31 mouse cellular contexts compared by ENCODE assay signal in the genomic region with DNA sequence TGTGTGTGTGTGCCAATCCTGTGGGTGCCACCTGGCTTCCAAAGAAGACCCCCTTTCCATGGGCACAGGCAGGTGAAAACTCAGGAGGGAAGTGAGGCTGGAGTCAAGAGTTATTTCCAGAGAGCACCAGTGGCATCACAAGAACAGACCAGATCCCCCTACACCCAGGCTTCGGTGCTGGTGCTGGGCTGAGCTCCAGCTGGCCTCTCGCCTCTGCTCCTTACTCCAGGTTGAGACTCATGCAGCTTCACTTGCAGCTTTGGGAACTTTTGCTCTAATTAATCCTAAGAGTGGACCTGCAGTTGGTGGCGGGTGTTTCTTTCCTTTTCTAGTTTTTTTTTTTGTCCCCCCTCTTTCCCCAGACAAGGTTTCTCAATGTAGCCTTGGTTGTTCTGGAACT. TPM values are rescaled to one million over a fixed set of nuclear protein-coding genes. Genes with fewer than 3 reads are reported as not detected.
DNase-seq lines count a peak whose midpoint lies in the region; ATAC-seq and TF ChIP-seq lines count a peak whose summit lies in the region.
"Had no signal": no experiment of that assay in that cellular context is flagged by ENCODE, and none has a peak within 500 bp of the region (broad histone marks: within the 10 kb centered on the region; RNA-seq: fewer than 3 reads in every experiment).

No protein-coding gene starts in this region.

- peak; percentile 70 for DNase-seq in heart, adult 11 months
- DNase-seq in kidney, postnatal 36 days, result peak; percentile 17 to 58
- peak; percentile 22 for DNase-seq in 3T3-L1 (ENCODE audit: low read depth, low spot score)
- no peak for DNase-seq in frontal cortex, postnatal 14 days (ENCODE audit: low spot score in 2 of 2)
- DNase-seq: cerebellum, adult 11-12 months; cerebellum, adult 9-11 months; embryo, embryonic 11 days; gastrocnemius, postnatal 25 days; heart, adult 18-20 months; heart, postnatal 4 days; kidney, adult 11 months; kidney, postnatal 25 days; lung, embryonic 14.5 days; lung, postnatal 14 days; right cerebral cortex, postnatal 25 days; spleen, adult 18-20 months; thymus, adult 18-20 months; thymus, postnatal 25 days had no signal

- H3K4me3 ChIP-seq in heart, embryonic 11.5 days (ENCODE audit: low read depth, low read length), result no peak overlapping the region
- H3K4me3 ChIP-seq in kidney, embryonic 15.5 days (replicated peaks), result no peak overlapping the region
- no peak overlapping the region for H3K4me3 ChIP-seq in small intestine, adult 2 months (ENCODE audit: low read depth, low read length)
- H3K4me3 ChIP-seq: embryonic facial prominence, embryonic 12.5 days; heart, embryonic 12.5 days; hindbrain, embryonic 13.5 days; limb, embryonic 13.5 days; midbrain, embryonic 10.5 days; midbrain, embryonic 15.5 days had no signal

- TF ChIP-seq CTCF in small intestine, adult 2 months (IDR thresholded peaks at IDR 0.05; ENCODE audit: extremely low read depth, insufficient read length, insufficient replicate concordance, low read depth, low read length), result no peak

- ATAC-seq in heart, embryonic 11.5 days (replicated peaks; ENCODE audit: insufficient number of reproducible peaks, low FRiP score, low TSS enrichment), result no peak
- ATAC-seq in kidney, embryonic 15.5 days (replicated peaks; ENCODE audit: low FRiP score), result no peak
- ATAC-seq: forebrain, embryonic 14.5 days; midbrain, embryonic 15.5 days had no signal

- no peaks in the 10 kb centered on the region for H3K27me3 ChIP-seq in heart, embryonic 11.5 days (ENCODE audit: control insufficient read depth, insufficient read depth, low read length)
- no peaks in the 10 kb centered on the region for H3K27me3 ChIP-seq in kidney, embryonic 15.5 days
- no peaks in the 10 kb centered on the region for H3K27me3 ChIP-seq in small intestine, adult 2 months (ENCODE audit: control insufficient read depth, insufficient read depth, low read length)
- H3K27me3 ChIP-seq: CH12.LX; embryonic facial prominence, embryonic 12.5 days; heart, embryonic 12.5 days; hindbrain, embryonic 13.5 days; limb, embryonic 13.5 days; midbrain, embryonic 15.5 days had no signal

- H3K4me2 ChIP-seq in heart, embryonic 11.5 days, result no peak overlapping the region
- no peak overlapping the region for H3K4me2 ChIP-seq in kidney, embryonic 15.5 days
- H3K4me2 ChIP-seq: embryonic facial prominence, embryonic 12.5 days; heart, embryonic 12.5 days; hindbrain, embryonic 13.5 days; limb, embryonic 13.5 days; lung, embryonic 14.5 days; midbrain, embryonic 15.5 days had no signal

- H3K4me1 ChIP-seq in heart, embryonic 11.5 days (ENCODE audit: control insufficient read depth, insufficient read depth, low read length), result no peaks in the 10 kb centered on the region
- no peaks in the 10 kb centered on the region for H3K4me1 ChIP-seq in kidney, embryonic 15.5 days
- peaks cover 26% of the 10 kb centered on the region for H3K4me1 ChIP-seq in small intestine, adult 2 months (ENCODE audit: control insufficient read depth, insufficient read depth, insufficient read length, low read length)
- H3K4me1 ChIP-seq: embryonic facial prominence, embryonic 12.5 days; heart, embryonic 12.5 days; hindbrain, embryonic 13.5 days; limb, embryonic 13.5 days; midbrain, embryonic 10.5 days; midbrain, embryonic 15.5 days had no signal

- H3K9ac ChIP-seq in heart, embryonic 11.5 days (ENCODE audit: low read depth, low read length), result no peak overlapping the region
- no peak overlapping the region for H3K9ac ChIP-seq in kidney, embryonic 15.5 days
- H3K9ac ChIP-seq: embryonic facial prominence, embryonic 12.5 days; heart, embryonic 12.5 days; hindbrain, embryonic 13.5 days; limb, embryonic 13.5 days; liver, embryonic 14.5 days; lung, embryonic 14.5 days; midbrain, embryonic 15.5 days had no signal

- no peaks in the 10 kb centered on the region; the same call in 1 of the 2 replicates for H3K9me3 ChIP-seq in heart, embryonic 11.5 days (replicated peaks; ENCODE audit: control insufficient read depth, low read length)
- peaks cover 2% of the 10 kb centered on the region; the same call in 1 of the 2 replicates for H3K9me3 ChIP-seq in kidney, embryonic 15.5 days (replicated peaks)

- no peaks in the 10 kb centered on the region for H3K36me3 ChIP-seq in heart, embryonic 11.5 days (ENCODE audit: control insufficient read depth, insufficient read depth, low read length)
- no peaks in the 10 kb centered on the region for H3K36me3 ChIP-seq in kidney, embryonic 15.5 days
- no peaks in the 10 kb centered on the region for H3K36me3 ChIP-seq in small intestine, adult 2 months (ENCODE audit: control insufficient read depth, insufficient read depth, low read length)
- H3K36me3 ChIP-seq: embryonic facial prominence, embryonic 12.5 days; heart, embryonic 12.5 days; hindbrain, embryonic 13.5 days; limb, embryonic 13.5 days; midbrain, embryonic 10.5 days; midbrain, embryonic 15.5 days had no signal

- TF ChIP-seq POLR2A in small intestine, adult 2 months (IDR thresholded peaks at IDR 0.05; ENCODE audit: low read depth, low read length), result no peak

- H3K27ac ChIP-seq in heart, embryonic 11.5 days (ENCODE audit: low read depth, low read length), result no peak overlapping the region
- no peak overlapping the region for H3K27ac ChIP-seq in kidney, embryonic 15.5 days
- peak overlapping the region; percentile 100 for H3K27ac ChIP-seq in small intestine, adult 2 months (ENCODE audit: insufficient read depth, low read depth, low read length)
- H3K27ac ChIP-seq: embryonic facial prominence, embryonic 12.5 days; hindbrain, embryonic 13.5 days; limb, embryonic 13.5 days; liver, embryonic 14.5 days; midbrain, embryonic 10.5 days; midbrain, embryonic 15.5 days; stomach, postnatal 0 days had no signal

- WGBS in heart, embryonic 11.5 days (ENCODE audit: insufficient replicate concordance), result 84% methylated on average over 3 of the region's 3 CpGs
- 89% methylated on average over 3 of the region's 3 CpGs for WGBS in kidney, embryonic 15.5 days
- 59% methylated on average over 3 of the region's 3 CpGs for WGBS in small intestine, adult 2 months

RNA-seq across cellular contexts. Expression of a gene that starts 30.3 kb away (rescaled TPM):
- 39.5 and 44.0 TPM in 2 replicates for polyA plus RNA-seq in heart, embryonic 11.5 days (2014; fragmentation: Nextera tagmentation; extraction: Ambion mirVana)
- 63.8 and 65.7 TPM in 2 replicates for polyA plus RNA-seq in kidney, embryonic 15.5 days (2015; fragmentation: Nextera tagmentation; extraction: Ambion mirVana)
- polyA plus RNA-seq in small intestine, adult 2 months (2012; rRNA removed), result 13.6 and 149 TPM in 2 replicates

Comparison
In these comparisons a context has a peak if more than half of its experiments do, and no peak if none do; other contexts are left out.
1. DNase-seq: peak in heart, adult 11 months (single experiment), kidney, postnatal 36 days (2 of 2) and 3T3-L1 (single experiment); none in frontal cortex, postnatal 14 days (0 of 2).